Mouse (Mus musculus): ENCODE results near the gene H2afy.

GRCm38 (mm10) chr13:56165561-56165960 is 29.4 kb upstream of the H2afy start:
- TF ChIP-seq CTCF (IDR thresholded peaks at IDR 0.05; ENCODE audit: low read depth, low read length) (no peak), POLR2A (IDR thresholded peaks at IDR 0.05; ENCODE audit: insufficient read depth, low read length) (no peak), EP300 (IDR thresholded peaks at IDR 0.05; ENCODE audit: insufficient read depth, low read depth, low read length) (no peak)
